Mouse (Mus musculus) granulocyte monocyte progenitor cell, adult 5-6 weeks (primary cell): ENCODE results near the gene Ins2. TPM values are rescaled to one million over a fixed set of nuclear protein-coding genes. Genes with fewer than 3 reads are reported as not detected.
A peak's percentile ranks its signal among the peaks of the same experiment; 100 is the strongest.

Source experiments
- ATAC-seq: replicated peaks from 2 replicates; pipeline ENCODE4 v1.8.0; 2016; ENCODE audit warnings: mild to moderate bottlenecking, moderate TSS enrichment, inconsistent platforms; ENCODE audit not compliant: poor library complexity, severe bottlenecking
- total RNA-seq, 2 experiments: library from RNA; stranded (forward) in 1 of 2; stranded (reverse) in 1 of 2; fragments of 200-712, 200-1000 nt in 1 of 2; fragments of >200 nt in 1 of 2; fragmentation: Nextera tagmentation in 1 of 2; gene quantifications; 2 replicates each; pipeline ENCODE4 v1.2.3; 2014 to 2017

The Ins2 gene
- total RNA-seq, 2 experiments from 2014 or later: not detected

GRCm38 (mm10) chr7:142665364-142665763, 77.8 kb downstream of the Ins2 start:
- ATAC-seq: no peak

DNA sequence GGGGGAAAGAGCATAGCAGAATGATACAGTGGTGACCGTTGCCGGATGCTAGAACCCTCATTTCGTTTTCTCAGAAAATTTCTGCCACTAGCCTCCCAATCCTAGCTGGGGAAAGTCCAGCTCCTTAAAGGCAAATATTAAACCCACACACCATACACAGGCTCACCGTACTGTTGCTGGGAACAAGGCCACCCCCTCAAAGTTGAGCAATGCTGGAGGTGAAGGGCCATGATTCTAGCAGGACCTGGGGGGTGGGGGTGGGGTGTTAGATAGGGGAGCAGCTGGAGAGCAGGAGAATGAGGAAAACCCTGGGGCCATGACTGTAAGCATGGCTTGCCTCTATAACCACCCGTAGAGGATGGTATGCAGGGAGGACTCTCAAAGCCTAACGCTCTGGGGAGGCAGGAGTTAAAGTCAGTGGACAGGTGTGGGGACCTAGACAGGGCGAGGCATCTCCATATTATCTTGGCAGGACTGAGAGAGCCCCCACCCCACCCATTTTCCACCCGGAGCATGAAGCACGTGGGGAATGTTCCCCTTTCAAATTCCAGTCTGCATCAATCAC, 78.6 kb downstream of the Ins2 start:
- ATAC-seq: no peak

DNA sequence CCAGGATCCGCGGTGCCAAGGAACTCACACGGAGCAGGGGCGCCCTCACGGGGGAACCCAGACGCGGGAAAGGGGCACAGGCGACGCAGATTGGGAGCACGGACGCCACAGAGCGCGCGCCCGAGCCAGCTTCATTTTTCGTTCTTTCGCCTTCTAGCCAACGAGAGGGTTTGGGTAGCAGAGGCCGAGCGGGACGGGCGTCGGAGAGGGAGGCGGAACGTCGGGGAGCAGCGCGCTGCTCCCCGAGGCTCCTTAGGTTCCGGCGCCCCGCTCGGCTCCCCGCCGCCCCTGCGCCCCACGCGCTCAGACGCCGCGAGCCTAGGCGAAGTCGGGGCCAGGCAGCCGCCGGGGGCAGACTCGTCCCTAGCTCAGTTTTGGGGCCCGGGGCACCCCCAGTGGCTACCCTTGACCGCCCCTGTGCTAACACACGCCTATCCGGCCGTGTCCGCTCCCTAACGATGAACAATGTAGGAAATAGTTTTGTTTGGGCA, 79.2 kb downstream of the Ins2 start:
- ATAC-seq: peak; percentile 29

DNA sequence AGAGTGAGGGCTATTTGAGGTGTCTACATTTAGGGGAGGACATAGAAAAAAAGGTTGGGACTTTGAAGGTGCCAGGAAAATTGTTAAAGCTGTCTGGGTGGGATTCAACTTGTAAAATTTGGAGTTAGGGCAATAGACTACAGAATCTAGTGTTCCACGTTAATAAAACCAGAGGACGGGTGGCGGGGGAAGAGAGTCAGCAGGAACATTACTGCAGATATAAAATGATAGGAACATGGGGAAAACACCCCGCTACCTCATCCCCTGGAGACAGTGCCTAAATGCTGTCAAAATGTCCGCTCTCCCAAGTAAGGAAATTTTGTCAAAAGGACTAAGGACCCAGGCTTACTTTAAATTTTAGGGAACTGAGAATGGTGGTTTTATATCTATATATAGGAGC, 80.0 kb downstream of the Ins2 start:
- no peak for ATAC-seq

GRCm38 (mm10) chr7:142661811-142662210, 81.4 kb downstream of the Ins2 start:
- no peak for ATAC-seq

DNA sequence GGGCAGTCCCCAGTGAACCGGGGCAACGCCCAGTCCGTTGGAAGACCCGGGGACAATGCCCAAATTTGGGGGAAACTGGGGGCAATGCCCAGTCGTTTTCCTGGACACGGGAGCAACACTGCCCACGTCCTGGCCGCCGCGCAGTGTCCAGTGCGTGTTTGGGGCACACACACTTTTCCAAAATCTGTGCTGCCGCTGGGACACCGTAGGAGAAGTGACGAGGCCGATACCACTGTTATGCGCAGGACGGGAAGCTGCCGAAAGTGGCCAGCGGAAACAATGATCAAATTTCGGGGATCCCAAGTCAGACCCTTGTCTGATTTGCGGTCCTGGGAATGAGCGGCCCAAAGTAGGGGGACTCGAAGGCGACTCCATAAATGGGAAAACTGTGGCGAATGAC, 82.1 kb downstream of the Ins2 start:
- no peak for ATAC-seq

- ATAC-seq: no peak
These were observed 82.6 kb downstream of the Ins2 start for GRCm38 (mm10) chr7:142660651-142660945.

GRCm38 (mm10) chr7:142659767-142660650, 83.2 kb downstream of the Ins2 start:
- no peak for ATAC-seq

DNA sequence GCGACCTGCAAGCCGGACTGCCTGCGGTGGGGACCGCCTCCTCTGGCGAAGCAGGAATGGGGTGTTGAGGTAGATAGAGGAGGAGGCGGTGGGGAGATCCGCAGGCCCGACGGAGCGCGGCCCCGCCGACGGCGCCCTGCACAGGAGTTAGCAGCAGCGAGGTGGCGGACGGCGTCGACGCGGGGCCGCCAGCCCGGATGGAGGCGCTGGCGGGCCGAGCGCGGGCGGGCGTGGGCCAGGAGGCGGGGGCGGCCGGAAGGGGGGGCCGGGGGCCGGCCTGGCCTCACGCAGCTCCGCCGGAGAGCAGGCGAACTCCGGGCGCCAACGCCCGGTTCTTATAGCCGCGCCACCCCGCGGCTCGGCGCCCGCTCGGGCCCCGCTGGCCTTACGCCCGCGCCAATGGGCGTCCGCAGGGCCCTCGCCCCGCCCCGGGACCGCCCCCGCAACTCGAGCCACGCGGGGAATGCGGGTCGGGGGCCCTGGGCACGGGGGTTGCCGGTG, 84.0 kb downstream of the Ins2 start:
- 0 out of 2 replicates have a peak, but pooled peaks have one; percentile 6 for ATAC-seq

DNA sequence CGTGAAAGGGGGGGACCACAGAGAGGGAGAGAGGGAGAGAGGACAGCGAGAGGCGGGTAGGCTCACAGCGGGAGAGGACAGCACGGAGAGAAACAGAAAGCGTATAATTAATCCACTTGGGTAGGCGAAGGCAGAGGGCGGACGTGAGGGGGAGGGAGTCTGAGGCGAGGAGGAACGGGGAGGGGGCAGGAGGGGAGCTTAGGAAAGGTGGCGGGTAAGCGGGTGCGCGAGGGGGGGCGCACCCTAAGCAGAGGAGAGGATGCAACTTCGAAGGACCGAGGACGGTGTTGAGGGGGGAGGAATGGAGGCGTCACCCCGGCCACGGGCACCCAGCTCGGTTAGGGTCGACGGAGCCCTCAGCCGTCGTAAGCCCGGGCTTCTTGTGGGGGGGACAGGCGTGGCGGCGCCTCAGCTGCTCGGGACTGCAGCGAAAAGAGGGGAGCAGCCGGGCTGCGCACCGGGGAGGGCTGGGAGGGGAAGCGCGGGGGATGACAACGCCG, 84.5 kb downstream of the Ins2 start:
- no peak; the same call in 1 of the 2 replicates for ATAC-seq

GRCm38 (mm10) chr7:142657821-142658614, 85.2 kb downstream of the Ins2 start:
- no peak for ATAC-seq

GRCm38 (mm10) chr7:142657341-142657791, 85.8 kb downstream of the Ins2 start:
- no peak for ATAC-seq

- ATAC-seq: no peak
These were observed 87.1 kb downstream of the Ins2 start for GRCm38 (mm10) chr7:142656055-142656454.

GRCm38 (mm10) chr7:142655633-142656032, 87.5 kb downstream of the Ins2 start:
- no peak for ATAC-seq

GRCm38 (mm10) chr7:142653726-142654125, 89.5 kb downstream of the Ins2 start:
- no peak for ATAC-seq

DNA sequence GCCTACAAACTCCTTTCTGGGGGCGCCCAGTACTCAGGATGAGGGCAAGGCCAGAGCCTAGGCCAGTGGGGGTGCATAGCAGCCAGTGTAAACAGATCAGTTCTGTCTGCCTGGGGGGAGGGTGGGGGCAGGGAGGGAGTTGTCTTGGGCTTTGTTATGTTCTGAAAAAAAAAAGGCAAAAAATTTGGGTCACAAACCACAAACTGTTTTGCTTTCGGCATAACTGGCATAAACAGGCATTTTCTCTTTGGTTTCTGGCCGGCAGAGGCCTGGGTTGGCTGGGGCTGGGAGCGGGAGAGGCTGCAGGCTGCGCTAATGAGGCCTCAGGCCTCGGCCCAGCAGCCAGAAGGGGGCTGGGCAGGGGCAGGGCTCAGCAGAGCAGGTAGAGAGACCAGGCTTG, 96.5 kb downstream of the Ins2 start:
- no peak for ATAC-seq

GRCm38 (mm10) chr7:142645045-142645444, 98.1 kb downstream of the Ins2 start:
- no peak for ATAC-seq

GRCm38 (mm10) chr7:142636178-142636577, 107.0 kb downstream of the Ins2 start:
- ATAC-seq: no peak

- no peak for ATAC-seq
These were observed 112.5 kb downstream of the Ins2 start for GRCm38 (mm10) chr7:142630691-142631090.

GRCm38 (mm10) chr7:142629806-142630205, 113.4 kb downstream of the Ins2 start:
- no peak for ATAC-seq
